Mouse (Mus musculus) megakaryocyte, embryonic 14.5 days (primary cell): Measurements from ENCODE around the gene Itm2b.

Experiments
- FLI1 ChIP-seq: IDR thresholded peaks from 2 replicates; pipeline ENCODE4 v1.6.1; 2012; ENCODE audit warnings: low read length, inconsistent platforms, mixed read lengths
- GATA1 ChIP-seq: IDR thresholded peaks from 3 replicates; pipeline ENCODE4 v1.6.1; 2012; ENCODE audit warnings: mixed read lengths, low read length, inconsistent platforms, borderline replicate concordance

- TF ChIP-seq GATA1: no peak
- no peak for TF ChIP-seq FLI1
Observed at GRCm38 (mm10) chr14:73370078-73370670, 14.9 kb downstream of the Itm2b start.
